Mouse (Mus musculus) liver, postnatal 0 days (tissue): Measurements from ENCODE around the gene Psenen. TPM values are rescaled to one million over a fixed set of nuclear protein-coding genes. Genes with fewer than 3 reads are reported as not detected.

Experiments used
- ATAC-seq: fragments of 200-750 bp; cut with Nextera tagmentation; 2 replicates; pipeline ENCODE4 v1.8.0; 2017; ENCODE audit warnings: mild to moderate bottlenecking, moderate library complexity
- DNase-seq: peaks from one replicate; pipeline ENCODE4 v3.0.0-alpha.2; 2016
- H3K27ac ChIP-seq: fragments of 300-500 bp; sonication (generic); 2 replicates; pipeline ENCODE4 v1.5.1; 2014; ENCODE audit warnings: antibody characterized with exemption, moderate library complexity, mild to moderate bottlenecking, low read depth
- H3K27me3 ChIP-seq: fragments of 300-500 bp; sonication (generic); 2 replicates; pipeline ENCODE4 v1.6.1; 2014; ENCODE audit warnings: low read length, control low read depth, mixed read lengths; ENCODE audit not compliant: insufficient read depth
- H3K36me3 ChIP-seq: fragments of 300-500 bp; sonication (generic); replicated peaks from 2 replicates; pipeline ENCODE4 v1.6.1; 2014; ENCODE audit warnings: mild to moderate bottlenecking, control low read depth, low read length, moderate library complexity, mixed read lengths; ENCODE audit not compliant: insufficient read depth
- H3K4me1 ChIP-seq: fragments of 300-500 bp; sonication (generic); 2 replicates; pipeline ENCODE4 v1.6.1; 2014; ENCODE audit warnings: antibody characterized with exemption, mild to moderate bottlenecking, control low read depth; ENCODE audit not compliant: insufficient read depth
- H3K4me2 ChIP-seq: fragments of 300-500 bp; sonication (generic); 2 replicates; pipeline ENCODE4 v1.6.1; 2014; ENCODE audit warnings: low read depth, mild to moderate bottlenecking, low read length, moderate library complexity, mixed read lengths
- H3K4me3 ChIP-seq: fragments of 300-500 bp; sonication (generic); 2 replicates; pipeline ENCODE4 v1.5.1; 2014; ENCODE audit warnings: low read depth, low read length
- H3K9ac ChIP-seq: fragments of 300-500 bp; sonication (generic); replicated peaks from 2 replicates; pipeline ENCODE4 v1.6.1; 2014; ENCODE audit warnings: mild to moderate bottlenecking, moderate library complexity
- H3K9me3 ChIP-seq: fragments of 300-500 bp; sonication (generic); 2 replicates; pipeline ENCODE4 v1.6.1; 2016; ENCODE audit warnings: mild to moderate bottlenecking, control low read depth, low read length, mixed read lengths
- CTCF ChIP-seq: sonication (generic); IDR thresholded peaks from 2 replicates; pipeline ENCODE4 v1.5.1; 2016; ENCODE audit warnings: antibody characterized with exemption, low read depth
- EP300 ChIP-seq: IDR thresholded peaks from 2 replicates; pipeline ENCODE4 v1.6.1; 2016; ENCODE audit warnings: antibody characterized with exemption, low read depth, mild to moderate bottlenecking
- WGBS: fragments of 180-500 bp; shearing (Covaris S2); extraction: QIAGEN DNeasy Blood & Tissue Kit; methylation state at CpG from one replicate; pipeline ENCODE4 v1.1.7; 2014; ENCODE audit not compliant: insufficient replicate concordance; 5-methylcytosine and 5-hydroxymethylcytosine counted together
- polyA plus RNA-seq: library from polyadenylated mRNA; unstranded; fragments of >200 nt; fragmentation: Nextera tagmentation; extraction: Ambion mirVana; gene quantifications from 2 replicates; pipeline ENCODE4 v1.2.1, GENCODE M21; 2015

The Psenen gene
- polyA plus RNA-seq, 1 experiment from 2014 or later, result 85.3 TPM

DNA sequence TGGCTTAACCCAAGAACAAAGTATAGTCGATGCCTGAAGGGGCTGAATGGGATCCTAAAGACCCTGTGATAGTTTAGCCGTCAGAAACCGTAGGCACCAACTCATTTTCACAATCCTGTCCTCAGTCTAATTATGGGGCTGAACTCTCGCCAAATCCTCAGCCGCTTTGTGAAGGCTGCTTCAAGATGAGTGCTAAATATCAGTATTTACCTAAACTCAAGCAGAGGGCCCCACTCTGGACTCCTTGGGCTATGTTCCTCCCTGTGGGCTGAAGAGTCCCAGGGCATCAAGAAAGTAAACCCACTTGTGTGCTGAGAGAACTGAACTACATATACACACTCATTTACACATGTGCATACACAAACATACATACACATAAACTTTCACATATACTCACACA, 33.4 kb upstream of the Psenen start:
- Histone ChIP-seq H3K27me3 (no peaks in the 10 kb centered on the region), H3K9ac (no peak overlapping the region), H3K4me2 (no peak overlapping the region), H3K36me3 (no peaks in the 10 kb centered on the region), H3K27ac (no peak overlapping the region), H3K4me1 (peaks cover 16% of the 10 kb centered on the region), H3K4me3 (no peak overlapping the region), H3K9me3 (no peaks in the 10 kb centered on the region)
- ATAC-seq (no peak), DNase-seq (no peak)
- no peak for TF ChIP-seq EP300
- no peak for TF ChIP-seq CTCF
- WGBS, result 76% methylated on average over 5 of the region's 5 CpGs

- Histone ChIP-seq H3K4me3 (no peak overlapping the region), H3K4me2 (no peak overlapping the region), H3K27ac (no peak overlapping the region), H3K4me1 (peaks cover 16% of the 10 kb centered on the region), H3K27me3 (no peaks in the 10 kb centered on the region), H3K9ac (no peak overlapping the region), H3K36me3 (no peaks in the 10 kb centered on the region), H3K9me3 (no peaks in the 10 kb centered on the region)
- TF ChIP-seq EP300 (no peak), CTCF (no peak)
- DNase-seq (no peak), ATAC-seq (no peak)
- WGBS, result 69% methylated on average over 5 of the region's 5 CpGs
Measured at GRCm38 (mm10) chr7:30596093-30596492, 32.7 kb upstream of the Psenen start.

DNA sequence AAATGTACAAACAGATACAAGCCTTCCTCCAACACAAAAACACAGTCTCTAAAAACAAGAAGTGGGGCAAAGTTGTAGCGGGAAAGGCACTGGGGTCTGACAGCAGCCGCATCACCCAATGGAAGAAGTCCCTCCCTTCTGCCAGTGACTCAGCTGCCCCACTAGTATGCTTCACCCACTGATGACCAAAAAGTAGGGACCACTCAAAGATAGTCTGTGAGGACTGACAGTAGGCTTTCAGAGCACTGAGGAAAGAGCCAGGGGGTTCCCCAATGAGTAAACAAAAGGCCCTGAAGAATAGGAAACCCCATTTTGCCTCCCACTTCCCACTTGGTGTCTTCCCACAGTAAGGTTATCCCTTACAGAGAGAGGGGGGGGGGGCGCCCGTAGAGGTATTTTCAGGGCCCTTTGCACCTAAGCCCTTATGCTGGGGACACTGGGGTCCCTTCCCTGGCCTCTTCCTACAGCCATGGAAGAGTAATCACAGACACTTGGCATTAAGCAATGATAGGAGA, 31.1 kb upstream of the Psenen start:
- Histone ChIP-seq H3K4me1 (peaks cover 14% of the 10 kb centered on the region; the same call in 1 of the 2 replicates), H3K4me3 (no peak overlapping the region), H3K4me2 (no peak overlapping the region), H3K27me3 (no peaks in the 10 kb centered on the region), H3K9ac (no peak overlapping the region), H3K9me3 (no peaks in the 10 kb centered on the region), H3K27ac (no peak overlapping the region), H3K36me3 (no peaks in the 10 kb centered on the region)
- WGBS, result 62% methylated on average over 4 of the region's 4 CpGs
- no peak for ATAC-seq
- no peak for DNase-seq
- TF ChIP-seq CTCF (no peak), EP300 (no peak)

DNA sequence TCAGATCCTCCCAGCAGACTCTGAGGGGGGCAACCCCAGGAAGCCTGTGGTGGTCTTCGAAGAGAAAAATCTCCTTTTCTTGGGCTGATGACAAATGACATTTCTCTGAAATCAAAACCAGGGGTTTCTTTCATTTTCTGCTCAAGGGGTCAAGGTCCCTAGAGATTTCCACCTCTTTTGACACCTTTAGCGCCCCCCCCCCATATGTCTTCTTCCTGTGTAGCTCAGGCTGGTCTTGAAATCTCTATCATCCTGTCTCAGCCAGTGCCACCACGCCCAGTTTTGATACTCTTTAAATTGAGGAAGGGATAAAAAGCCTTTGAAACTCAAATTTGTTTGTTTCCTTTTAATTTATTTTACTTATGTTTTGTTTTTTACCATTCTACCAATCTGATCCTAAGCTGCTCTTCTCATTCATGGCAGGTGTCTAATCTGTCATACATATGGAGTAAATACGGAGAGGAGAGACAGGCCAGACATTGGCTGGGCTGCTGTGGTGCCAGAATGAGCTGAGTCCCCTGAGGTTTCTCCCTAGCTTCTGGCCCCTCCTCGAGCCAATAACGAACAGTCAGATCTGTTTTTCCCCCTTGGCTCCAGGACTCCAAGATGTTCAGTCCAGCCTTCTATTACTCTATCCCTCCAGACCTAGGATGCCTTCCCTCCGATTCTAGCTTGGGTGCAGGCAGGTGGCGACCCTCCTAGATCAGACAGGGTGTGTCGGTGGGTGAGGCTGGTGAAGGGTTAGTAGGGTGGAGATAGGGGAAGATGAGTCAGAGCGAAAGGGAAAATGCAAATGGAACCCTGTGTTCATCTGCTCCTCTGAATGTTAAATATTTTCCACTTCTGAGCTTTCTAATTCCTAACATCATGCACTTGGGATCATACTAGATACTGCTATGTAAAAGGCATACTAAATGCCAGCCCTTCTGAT, 30.4 kb upstream of the Psenen start:
- no peak overlapping the region for H3K9ac ChIP-seq
- no peaks in the 10 kb centered on the region for H3K9me3 ChIP-seq
- DNase-seq (no peak), ATAC-seq (no peak)
- 0 out of 2 replicates have a peak, but pooled peaks cover 13% of the 10 kb centered on the region for H3K4me1 ChIP-seq
- no peaks in the 10 kb centered on the region for H3K36me3 ChIP-seq
- no peak overlapping the region for H3K4me3 ChIP-seq
- H3K27ac ChIP-seq, result no peak overlapping the region
- TF ChIP-seq EP300, result no peak
- no peak for TF ChIP-seq CTCF
- H3K4me2 ChIP-seq, result no peak overlapping the region
- 66% methylated on average over 10 of the region's 10 CpGs for WGBS
- no peaks in the 10 kb centered on the region for H3K27me3 ChIP-seq

GRCm38 (mm10) chr7:30592772-30593423, 29.5 kb upstream of the Psenen start:
- no peak overlapping the region for H3K4me3 ChIP-seq
- H3K4me1 ChIP-seq, result 0 out of 2 replicates have a peak, but pooled peaks cover 13% of the 10 kb centered on the region
- no peaks in the 10 kb centered on the region for H3K9me3 ChIP-seq
- no peak overlapping the region for H3K27ac ChIP-seq
- no peak overlapping the region for H3K4me2 ChIP-seq
- 59% methylated on average over 5 of the region's 5 CpGs for WGBS
- TF ChIP-seq EP300 (no peak), CTCF (no peak)
- H3K27me3 ChIP-seq, result no peaks in the 10 kb centered on the region
- no peak for DNase-seq
- no peak for ATAC-seq
- H3K36me3 ChIP-seq, result no peaks in the 10 kb centered on the region
- H3K9ac ChIP-seq, result no peak overlapping the region

GRCm38 (mm10) chr7:30591605-30591951, 28.2 kb upstream of the Psenen start:
- Histone ChIP-seq H3K4me3 (no peak overlapping the region), H3K27ac (no peak overlapping the region), H3K36me3 (peaks cover 2% of the 10 kb centered on the region; the same call in 1 of the 2 replicates), H3K4me1 (peaks cover 22% of the 10 kb centered on the region; the same call in 1 of the 2 replicates), H3K27me3 (no peaks in the 10 kb centered on the region), H3K9ac (no peak overlapping the region), H3K4me2 (no peak overlapping the region), H3K9me3 (no peaks in the 10 kb centered on the region)
- ATAC-seq (no peak), DNase-seq (no peak)
- TF ChIP-seq EP300 (no peak), CTCF (no peak)
- 79% methylated on average over 4 of the region's 4 CpGs for WGBS
